Mouse (Mus musculus): ENCODE data around the gene Synrg.

DNA sequence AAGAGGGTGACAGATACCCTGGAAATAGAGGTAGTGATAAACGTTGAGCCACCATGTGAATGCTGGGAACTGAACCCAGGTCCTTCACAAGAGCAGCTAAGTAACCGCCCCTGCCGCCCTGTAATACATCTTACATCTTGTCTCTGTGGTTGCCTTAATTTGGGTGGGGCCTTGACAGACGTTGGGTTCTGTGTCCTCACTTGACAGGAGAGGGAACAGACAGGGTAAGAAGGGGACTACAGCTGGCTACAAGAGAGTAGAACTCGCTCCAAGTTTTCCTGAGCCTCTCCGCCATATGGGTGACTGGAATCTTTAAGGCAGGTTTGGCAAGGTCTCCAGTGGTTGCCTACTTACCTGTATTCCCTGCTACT, 4.0 kb downstream of the Synrg start:
- TF ChIP-seq CTCF (IDR thresholded peaks at IDR 0.05; ENCODE audit: control insufficient read depth, insufficient read depth, insufficient read length) = no peak
- no peak for TF ChIP-seq MAX (IDR thresholded peaks at IDR 0.05)
- no peak for TF ChIP-seq MYOG (IDR thresholded peaks at IDR 0.05; ENCODE audit: control insufficient read depth, extremely low read depth, insufficient read length)
- no peak for TF ChIP-seq USF1 (IDR thresholded peaks at IDR 0.05; ENCODE audit: low read depth)
- no peak for TF ChIP-seq FOSL1 (IDR thresholded peaks at IDR 0.05; ENCODE audit: insufficient read depth, low read length, poor library complexity, severe bottlenecking)
